Mouse (Mus musculus): ENCODE data around the gene Apoa4. TPM values are rescaled to one million over a fixed set of nuclear protein-coding genes. Genes with fewer than 3 reads are reported as not detected.

Apoa4 gene
- polyA plus RNA-seq, 1 experiment from 2014 or later = 0.67 TPM

- 43% methylated on average over 10 of the region's 10 CpGs for WGBS
- no peaks in the 10 kb centered on the region for H3K9me3 ChIP-seq (ENCODE audit: control insufficient read depth, low read depth, low read length)
- H3K27ac ChIP-seq (ENCODE audit: low read length) = no peak overlapping the region
Observed at GRCm38 (mm10) chr9:46206834-46207500, 33.5 kb upstream of the Apoa4 start.

GRCm38 (mm10) chr9:46207501-46207869, 33.0 kb upstream of the Apoa4 start:
- no peak overlapping the region for H3K9ac ChIP-seq (replicated peaks; ENCODE audit: low read depth, low read length)
- H3K36me3 ChIP-seq (ENCODE audit: control insufficient read depth, insufficient read depth, low read length) = peaks cover 66% of the 10 kb centered on the region

More at GRCm38 (mm10) chr9:46206834-46207500, 33.5 kb upstream of the Apoa4 start:
- no peak overlapping the region for H3K4me2 ChIP-seq (replicated peaks; ENCODE audit: low read depth, low read length)
- H3K36me3 ChIP-seq (ENCODE audit: control insufficient read depth, insufficient read depth, low read length) = peaks cover 64% of the 10 kb centered on the region
- ATAC-seq (ENCODE audit: insufficient number of reproducible peaks, insufficient read depth, low FRiP score, low read depth) = no peak; the same call in 1 of the 2 replicates
- no peaks in the 10 kb centered on the region for H3K4me1 ChIP-seq (ENCODE audit: control insufficient read depth, insufficient read depth, low read length)
- H3K9ac ChIP-seq (replicated peaks; ENCODE audit: low read depth, low read length) = no peak overlapping the region
- H3K4me3 ChIP-seq (ENCODE audit: low read depth, low read length) = no peak overlapping the region
- H3K27me3 ChIP-seq (ENCODE audit: control insufficient read depth, insufficient read depth, low read length) = no peaks in the 10 kb centered on the region

GRCm38 (mm10) chr9:46208401-46208974, 32.0 kb upstream of the Apoa4 start:
- ATAC-seq (ENCODE audit: insufficient number of reproducible peaks, insufficient read depth, low FRiP score, low read depth) = no peak
- Histone ChIP-seq H3K4me2 (replicated peaks; ENCODE audit: low read depth, low read length) (no peak overlapping the region), H3K4me1 (ENCODE audit: control insufficient read depth, insufficient read depth, low read length) (no peaks in the 10 kb centered on the region), H3K27me3 (ENCODE audit: control insufficient read depth, insufficient read depth, low read length) (no peaks in the 10 kb centered on the region), H3K9me3 (ENCODE audit: control insufficient read depth, low read depth, low read length) (no peaks in the 10 kb centered on the region), H3K4me3 (ENCODE audit: low read depth, low read length) (no peak overlapping the region), H3K9ac (replicated peaks; ENCODE audit: low read depth, low read length) (no peak overlapping the region), H3K36me3 (ENCODE audit: control insufficient read depth, insufficient read depth, low read length) (peaks cover 66% of the 10 kb centered on the region), H3K27ac (ENCODE audit: low read length) (no peak overlapping the region)
- WGBS = 86% methylated on average over 13 of the region's 13 CpGs

More at GRCm38 (mm10) chr9:46207501-46207869, 33.0 kb upstream of the Apoa4 start:
- no peak overlapping the region for H3K4me3 ChIP-seq (ENCODE audit: low read depth, low read length)
- no peak for ATAC-seq (ENCODE audit: insufficient number of reproducible peaks, insufficient read depth, low FRiP score, low read depth)
- no peaks in the 10 kb centered on the region for H3K9me3 ChIP-seq (ENCODE audit: control insufficient read depth, low read depth, low read length)
- no peaks in the 10 kb centered on the region for H3K27me3 ChIP-seq (ENCODE audit: control insufficient read depth, insufficient read depth, low read length)
- no peak overlapping the region for H3K27ac ChIP-seq (ENCODE audit: low read length)
- no peaks in the 10 kb centered on the region for H3K4me1 ChIP-seq (ENCODE audit: control insufficient read depth, insufficient read depth, low read length)
- 44% methylated on average over 6 of the region's 6 CpGs for WGBS
- no peak overlapping the region for H3K4me2 ChIP-seq (replicated peaks; ENCODE audit: low read depth, low read length)

- no peaks in the 10 kb centered on the region for H3K9me3 ChIP-seq (ENCODE audit: control insufficient read depth, low read depth, low read length)
- H3K4me1 ChIP-seq (ENCODE audit: control insufficient read depth, insufficient read depth, low read length) = no peaks in the 10 kb centered on the region
- ATAC-seq (ENCODE audit: insufficient number of reproducible peaks, insufficient read depth, low FRiP score, low read depth) = no peak
- H3K27me3 ChIP-seq (ENCODE audit: control insufficient read depth, insufficient read depth, low read length) = no peaks in the 10 kb centered on the region
- H3K9ac ChIP-seq (replicated peaks; ENCODE audit: low read depth, low read length) = no peak overlapping the region
- H3K4me3 ChIP-seq (ENCODE audit: low read depth, low read length) = no peak overlapping the region
- H3K36me3 ChIP-seq (ENCODE audit: control insufficient read depth, insufficient read depth, low read length) = peaks cover 54% of the 10 kb centered on the region
- H3K27ac ChIP-seq (ENCODE audit: low read length) = no peak overlapping the region
- H3K4me2 ChIP-seq (replicated peaks; ENCODE audit: low read depth, low read length) = no peak overlapping the region
- WGBS = 93% methylated on average over 12 of the region's 12 CpGs
Observed at GRCm38 (mm10) chr9:46210473-46210872, 30.0 kb upstream of the Apoa4 start.

- Histone ChIP-seq H3K4me2 (replicated peaks; ENCODE audit: low read depth, low read length) (no peak overlapping the region), H3K9ac (replicated peaks; ENCODE audit: low read depth, low read length) (no peak overlapping the region), H3K4me3 (ENCODE audit: low read depth, low read length) (no peak overlapping the region), H3K27me3 (ENCODE audit: control insufficient read depth, insufficient read depth, low read length) (no peaks in the 10 kb centered on the region), H3K4me1 (ENCODE audit: control insufficient read depth, insufficient read depth, low read length) (no peaks in the 10 kb centered on the region), H3K27ac (ENCODE audit: low read length) (no peak overlapping the region), H3K36me3 (ENCODE audit: control insufficient read depth, insufficient read depth, low read length) (peaks cover 33% of the 10 kb centered on the region), H3K9me3 (ENCODE audit: control insufficient read depth, low read depth, low read length) (no peaks in the 10 kb centered on the region)
- ATAC-seq (ENCODE audit: insufficient number of reproducible peaks, insufficient read depth, low FRiP score, low read depth) = no peak
- 86% methylated on average over 4 of the region's 4 CpGs for WGBS
Observed at GRCm38 (mm10) chr9:46214276-46214675, 26.2 kb upstream of the Apoa4 start.

- Histone ChIP-seq H3K36me3 (ENCODE audit: control insufficient read depth, insufficient read depth, low read length) (peaks cover 35% of the 10 kb centered on the region), H3K27ac (ENCODE audit: low read length) (no peak overlapping the region), H3K9me3 (ENCODE audit: control insufficient read depth, low read depth, low read length) (no peaks in the 10 kb centered on the region), H3K4me3 (ENCODE audit: low read depth, low read length) (no peak overlapping the region), H3K4me2 (replicated peaks; ENCODE audit: low read depth, low read length) (no peak overlapping the region), H3K9ac (replicated peaks; ENCODE audit: low read depth, low read length) (no peak overlapping the region), H3K4me1 (ENCODE audit: control insufficient read depth, insufficient read depth, low read length) (no peaks in the 10 kb centered on the region), H3K27me3 (ENCODE audit: control insufficient read depth, insufficient read depth, low read length) (no peaks in the 10 kb centered on the region)
- no peak for ATAC-seq (ENCODE audit: insufficient number of reproducible peaks, insufficient read depth, low FRiP score, low read depth)
- whole genome bisulfite sequencing = 89% methylated on average over 10 of the region's 10 CpGs
Observed at GRCm38 (mm10) chr9:46214946-46215337, 25.6 kb upstream of the Apoa4 start.

GRCm38 (mm10) chr9:46215338-46216322, 24.9 kb upstream of the Apoa4 start:
- peaks cover 28% of the 10 kb centered on the region for H3K36me3 ChIP-seq (ENCODE audit: control insufficient read depth, insufficient read depth, low read length)
- no peaks in the 10 kb centered on the region for H3K4me1 ChIP-seq (ENCODE audit: control insufficient read depth, insufficient read depth, low read length)
- no peak overlapping the region for H3K27ac ChIP-seq (ENCODE audit: low read length)
- no peak for ATAC-seq (ENCODE audit: insufficient number of reproducible peaks, insufficient read depth, low FRiP score, low read depth)
- no peak overlapping the region for H3K4me3 ChIP-seq (ENCODE audit: low read depth, low read length)
- no peaks in the 10 kb centered on the region for H3K9me3 ChIP-seq (ENCODE audit: control insufficient read depth, low read depth, low read length)
- H3K9ac ChIP-seq (replicated peaks; ENCODE audit: low read depth, low read length) = no peak overlapping the region
- WGBS = 52% methylated on average over 11 of the region's 11 CpGs
- no peak overlapping the region for H3K4me2 ChIP-seq (replicated peaks; ENCODE audit: low read depth, low read length)
- H3K27me3 ChIP-seq (ENCODE audit: control insufficient read depth, insufficient read depth, low read length) = no peaks in the 10 kb centered on the region

- Histone ChIP-seq H3K4me2 (replicated peaks; ENCODE audit: low read depth, low read length) (no peak overlapping the region), H3K9me3 (ENCODE audit: control insufficient read depth, low read depth, low read length) (no peaks in the 10 kb centered on the region), H3K4me3 (ENCODE audit: low read depth, low read length) (no peak overlapping the region), H3K4me1 (ENCODE audit: control insufficient read depth, insufficient read depth, low read length) (no peaks in the 10 kb centered on the region), H3K27ac (ENCODE audit: low read length) (no peak overlapping the region), H3K27me3 (ENCODE audit: control insufficient read depth, insufficient read depth, low read length) (no peaks in the 10 kb centered on the region), H3K9ac (replicated peaks; ENCODE audit: low read depth, low read length) (no peak overlapping the region), H3K36me3 (ENCODE audit: control insufficient read depth, insufficient read depth, low read length) (peaks cover 28% of the 10 kb centered on the region)
- 87% methylated on average over 13 of the region's 13 CpGs for WGBS
- ATAC-seq (ENCODE audit: insufficient number of reproducible peaks, insufficient read depth, low FRiP score, low read depth) = no peak
Observed at GRCm38 (mm10) chr9:46216744-46217470, 23.6 kb upstream of the Apoa4 start.

Measured in stomach, embryonic 14.5 days (tissue).